30 mouse cellular contexts compared by ENCODE assay signal in genomic region chr5:66008245-66008967, GRCm38 (mm10). TPM values are rescaled to one million over a fixed set of nuclear protein-coding genes. Genes with fewer than 3 reads are reported as not detected.
DNase-seq lines count a peak whose midpoint lies in the region; ATAC-seq and TF ChIP-seq lines count a peak whose summit lies in the region.
"Had no signal": no experiment of that assay in that cellular context is flagged by ENCODE, and none has a peak within 500 bp of the region (broad histone marks: within the 10 kb centered on the region; RNA-seq: fewer than 3 reads in every experiment).

No protein-coding gene starts in this region.

- 66% methylated on average over 15 of the region's 15 CpGs for WGBS in limb, embryonic 13.5 days
- 89% methylated on average over 15 of the region's 15 CpGs for WGBS in limb, embryonic 10.5 days
- 62% methylated on average over 15 of the region's 15 CpGs for WGBS in limb, embryonic 14.5 days
- 62% methylated on average over 15 of the region's 15 CpGs for WGBS in lung, postnatal 0 days
- 89% methylated on average over 15 of the region's 15 CpGs for WGBS in hindbrain, embryonic 13.5 days

- DNase-seq in limb, embryonic 10.5 days (ENCODE audit: low spot score) = no peak
- DNase-seq in limb, embryonic 14.5 days (ENCODE audit: low spot score) = peak; percentile 32
- peak; percentile 66 for DNase-seq in lung, postnatal 0 days (ENCODE audit: low spot score)
- no peak for DNase-seq in layer of hippocampus, postnatal 25 days (ENCODE audit: extremely low spot score in 1 of 2, low spot score in 1 of 2)
- no peak for DNase-seq in testis, postnatal 10 days (ENCODE audit: low spot score)
- DNase-seq: adrenal gland, adult 8-10 months; cerebellum, adult 11-12 months; cerebellum, postnatal 14 days; forebrain, postnatal 0 days; gastrocnemius, postnatal 36 days; kidney, postnatal 36 days; retina, postnatal 1 day; right cerebral cortex, postnatal 25 days; thymus, postnatal 25 days had no signal

- no peaks in the 10 kb centered on the region for H3K36me3 ChIP-seq in limb, embryonic 13.5 days
- H3K36me3 ChIP-seq in limb, embryonic 10.5 days = no peaks in the 10 kb centered on the region
- H3K36me3 ChIP-seq in limb, embryonic 14.5 days (ENCODE audit: control insufficient read depth, insufficient read depth, low read length) = no peaks in the 10 kb centered on the region
- no peaks in the 10 kb centered on the region for H3K36me3 ChIP-seq in lung, postnatal 0 days (ENCODE audit: insufficient read depth, low read length)
- H3K36me3 ChIP-seq in hindbrain, embryonic 13.5 days = no peaks in the 10 kb centered on the region
- H3K36me3 ChIP-seq: G1E; kidney, embryonic 15.5 days; midbrain, embryonic 15.5 days; neural tube, embryonic 12.5 days had no signal

- H3K27me3 ChIP-seq in limb, embryonic 13.5 days = no peaks in the 10 kb centered on the region
- no peaks in the 10 kb centered on the region for H3K27me3 ChIP-seq in limb, embryonic 10.5 days (ENCODE audit: low read depth, poor library complexity, severe bottlenecking)
- no peaks in the 10 kb centered on the region for H3K27me3 ChIP-seq in limb, embryonic 14.5 days (ENCODE audit: control insufficient read depth, insufficient read depth, low read length)
- H3K27me3 ChIP-seq in lung, postnatal 0 days (replicated peaks; ENCODE audit: insufficient read depth, low read length) = no peaks in the 10 kb centered on the region
- no peaks in the 10 kb centered on the region for H3K27me3 ChIP-seq in hindbrain, embryonic 13.5 days
- H3K27me3 ChIP-seq: CH12.LX; kidney, embryonic 15.5 days; midbrain, embryonic 15.5 days; neural tube, embryonic 12.5 days; Patski had no signal

- ATAC-seq in limb, embryonic 13.5 days (ENCODE audit: low FRiP score, low read depth) = peak; percentile 40; the same call in 1 of the 2 replicates
- no peak; the same call in 1 of the 2 replicates for ATAC-seq in limb, embryonic 14.5 days (ENCODE audit: low FRiP score, low read depth)
- ATAC-seq in lung, postnatal 0 days = peak; percentile 67
- ATAC-seq in hindbrain, embryonic 13.5 days (ENCODE audit: low FRiP score) = no peak
- ATAC-seq: forebrain, postnatal 0 days; intestine, postnatal 0 days; midbrain, embryonic 15.5 days; Patski had no signal

- no peak overlapping the region for H3K4me3 ChIP-seq in limb, embryonic 13.5 days
- no peak overlapping the region for H3K4me3 ChIP-seq in limb, embryonic 10.5 days
- no peak overlapping the region for H3K4me3 ChIP-seq in limb, embryonic 14.5 days (replicated peaks; ENCODE audit: low read length)
- no peak overlapping the region for H3K4me3 ChIP-seq in lung, postnatal 0 days (ENCODE audit: low read depth, low read length)
- H3K4me3 ChIP-seq in hindbrain, embryonic 13.5 days = no peak overlapping the region
- H3K4me3 ChIP-seq: kidney, embryonic 15.5 days; midbrain, embryonic 15.5 days; neural tube, embryonic 12.5 days had no signal

- H3K9ac ChIP-seq in limb, embryonic 13.5 days = no peak overlapping the region
- no peak overlapping the region for H3K9ac ChIP-seq in limb, embryonic 14.5 days (ENCODE audit: low read depth, low read length, severe bottlenecking)
- H3K9ac ChIP-seq in lung, postnatal 0 days (replicated peaks; ENCODE audit: low read depth) = no peak overlapping the region
- H3K9ac ChIP-seq in hindbrain, embryonic 13.5 days = no peak overlapping the region
- H3K9ac ChIP-seq: forebrain, postnatal 0 days; hindbrain, embryonic 14.5 days; kidney, embryonic 15.5 days; midbrain, embryonic 15.5 days; neural tube, embryonic 12.5 days had no signal

- no peak overlapping the region for H3K27ac ChIP-seq in limb, embryonic 13.5 days
- no peak overlapping the region for H3K27ac ChIP-seq in limb, embryonic 10.5 days
- H3K27ac ChIP-seq in limb, embryonic 14.5 days (replicated peaks; ENCODE audit: low read depth, low read length) = no peak overlapping the region
- no peak overlapping the region for H3K27ac ChIP-seq in lung, postnatal 0 days (ENCODE audit: low read length)
- H3K27ac ChIP-seq in hindbrain, embryonic 13.5 days = no peak overlapping the region
- H3K27ac ChIP-seq: hindbrain, embryonic 14.5 days; kidney, embryonic 15.5 days; midbrain, embryonic 15.5 days; neural tube, embryonic 12.5 days had no signal

- H3K4me2 ChIP-seq in limb, embryonic 13.5 days (replicated peaks) = no peak overlapping the region
- H3K4me2 ChIP-seq in limb, embryonic 14.5 days (replicated peaks; ENCODE audit: low read depth, low read length, severe bottlenecking) = no peak overlapping the region
- H3K4me2 ChIP-seq in lung, postnatal 0 days (replicated peaks; ENCODE audit: low read depth, low read length) = no peak overlapping the region
- no peak overlapping the region for H3K4me2 ChIP-seq in hindbrain, embryonic 13.5 days
- H3K4me2 ChIP-seq: hindbrain, embryonic 14.5 days; kidney, embryonic 15.5 days; liver, embryonic 11.5 days; midbrain, embryonic 15.5 days; neural tube, embryonic 12.5 days had no signal

- TF ChIP-seq EP300 in lung, postnatal 0 days (IDR thresholded peaks at IDR 0.05) = no peak

- TF ChIP-seq CTCF in lung, postnatal 0 days (IDR thresholded peaks at IDR 0.05) = no peak

- H3K4me1 ChIP-seq in limb, embryonic 13.5 days = 0 out of 2 replicates have a peak, but pooled peaks cover 4% of the 10 kb centered on the region
- peaks cover 6% of the 10 kb centered on the region; the same call in 1 of the 2 replicates for H3K4me1 ChIP-seq in limb, embryonic 10.5 days
- H3K4me1 ChIP-seq in limb, embryonic 14.5 days (ENCODE audit: control insufficient read depth, insufficient read depth, low read length) = no peaks in the 10 kb centered on the region
- H3K4me1 ChIP-seq in lung, postnatal 0 days (ENCODE audit: insufficient read depth, low read depth, low read length) = no peaks in the 10 kb centered on the region; the same call in 1 of the 2 replicates
- H3K4me1 ChIP-seq in hindbrain, embryonic 13.5 days (replicated peaks) = no peaks in the 10 kb centered on the region
- H3K4me1 ChIP-seq: midbrain, embryonic 15.5 days; neural tube, embryonic 12.5 days had no signal

- no peak for TF ChIP-seq POLR2A in limb, embryonic 14.5 days (IDR thresholded peaks at IDR 0.05; ENCODE audit: borderline replicate concordance, extremely low read depth, insufficient read depth, insufficient read length)

- no peaks in the 10 kb centered on the region for H3K9me3 ChIP-seq in limb, embryonic 13.5 days
- H3K9me3 ChIP-seq in limb, embryonic 10.5 days (replicated peaks) = no peaks in the 10 kb centered on the region
- no peaks in the 10 kb centered on the region for H3K9me3 ChIP-seq in limb, embryonic 14.5 days (ENCODE audit: control insufficient read depth, low read length)
- H3K9me3 ChIP-seq in lung, postnatal 0 days (ENCODE audit: low read length) = no peaks in the 10 kb centered on the region
- H3K9me3 ChIP-seq in hindbrain, embryonic 13.5 days = no peaks in the 10 kb centered on the region
- H3K9me3 ChIP-seq: G1E; kidney, embryonic 15.5 days; midbrain, embryonic 15.5 days; neural tube, embryonic 12.5 days had no signal

RNA-seq across cellular contexts. Expression of gene 9130230L23Rik, which starts 4.3 kb away (rescaled TPM):
- polyA plus RNA-seq in limb, embryonic 13.5 days (2015; fragmentation: Nextera tagmentation; extraction: Ambion mirVana) = not detected in 2 replicates
- polyA plus RNA-seq in limb, embryonic 10.5 days (2016; fragmentation: Nextera tagmentation; extraction: Ambion mirVana) = 0.10 and 0.11 TPM in 2 replicates
- 0.04 TPM in 1 of 2 replicates, not detected in the other for polyA plus RNA-seq in limb, embryonic 14.5 days (2012; rRNA removed)
- polyA plus RNA-seq in limb, embryonic 14.5 days (2014; fragmentation: Nextera tagmentation; extraction: Ambion mirVana) = not detected in 2 replicates
- 1.7 TPM in 2 replicates for polyA plus RNA-seq in lung, postnatal 0 days (2015; fragmentation: Nextera tagmentation; extraction: Ambion mirVana)
- 0.44 TPM in 1 of 2 replicates, not detected in the other for polyA plus RNA-seq in hindbrain, embryonic 13.5 days (2015; fragmentation: Nextera tagmentation; extraction: Ambion mirVana)
- total RNA-seq in layer of hippocampus, postnatal 25 days (2021) = not detected
- total RNA-seq: forebrain, postnatal 0 days; gastrocnemius, postnatal 36 days; heart, adult 8-10 months; heart, postnatal 25 days; left cerebral cortex, adult 18-20 months; left cerebral cortex, postnatal 25 days had no signal
- polyA plus RNA-seq: embryonic facial prominence, embryonic 11.5 days; forebrain, postnatal 0 days; G1E; hindbrain, embryonic 14.5 days; liver, embryonic 11.5 days; midbrain, embryonic 15.5 days; Patski had no signal

Comparison
In these comparisons a context has a peak if more than half of its experiments do, and no peak if none do; other contexts are left out.
1. ATAC-seq: peak in limb, embryonic 13.5 days (single experiment) and lung, postnatal 0 days (single experiment); none in limb, embryonic 14.5 days (single experiment) and hindbrain, embryonic 13.5 days (single experiment).
2. DNase-seq: peak in limb, embryonic 14.5 days (single experiment) and lung, postnatal 0 days (single experiment); none in limb, embryonic 10.5 days (single experiment), layer of hippocampus, postnatal 25 days (0 of 2) and testis, postnatal 10 days (single experiment).